Mouse (Mus musculus) liver, adult 2 months (tissue): ENCODE measurements around the gene AC170998.1.

Source experiments
- CTCF ChIP-seq: fragments of 200-500 bp; IDR thresholded peaks from 2 replicates; pipeline ENCODE4 v1.5.1; 2011; ENCODE audit warnings: low read depth, low read length, control low read depth
- POLR2A ChIP-seq: fragments of 200-500 bp; IDR thresholded peaks from 2 replicates; pipeline ENCODE4 v1.6.1; 2011; ENCODE audit warnings: low read length, control low read depth; ENCODE audit not compliant: insufficient read depth; ENCODE audit errors: extremely low read depth

DNA sequence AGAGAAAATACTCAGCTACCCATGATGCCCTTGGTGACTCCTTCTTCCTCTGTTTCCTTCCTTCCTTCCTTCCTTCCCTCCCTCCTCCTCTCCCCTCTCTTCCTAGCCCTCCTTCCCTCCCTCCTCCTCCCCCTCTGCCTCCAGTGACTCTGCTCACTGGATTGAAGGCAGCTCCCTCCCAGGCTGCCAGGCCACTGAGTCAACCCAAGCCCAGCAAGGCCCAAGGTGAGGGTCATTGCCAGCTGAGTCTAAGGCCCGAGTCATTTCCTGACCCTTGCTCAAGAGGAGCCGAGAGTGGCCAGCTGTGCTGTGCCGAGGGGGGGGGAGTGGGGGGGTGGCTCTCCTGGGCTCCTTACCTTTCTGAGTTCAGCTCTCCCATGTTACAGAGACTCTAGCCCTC is 40.3 kb downstream of the AC170998.1 start:
- TF ChIP-seq POLR2A (no peak), CTCF (no peak)
